12 mouse cellular contexts compared by ENCODE assay signal in the genomic region with DNA sequence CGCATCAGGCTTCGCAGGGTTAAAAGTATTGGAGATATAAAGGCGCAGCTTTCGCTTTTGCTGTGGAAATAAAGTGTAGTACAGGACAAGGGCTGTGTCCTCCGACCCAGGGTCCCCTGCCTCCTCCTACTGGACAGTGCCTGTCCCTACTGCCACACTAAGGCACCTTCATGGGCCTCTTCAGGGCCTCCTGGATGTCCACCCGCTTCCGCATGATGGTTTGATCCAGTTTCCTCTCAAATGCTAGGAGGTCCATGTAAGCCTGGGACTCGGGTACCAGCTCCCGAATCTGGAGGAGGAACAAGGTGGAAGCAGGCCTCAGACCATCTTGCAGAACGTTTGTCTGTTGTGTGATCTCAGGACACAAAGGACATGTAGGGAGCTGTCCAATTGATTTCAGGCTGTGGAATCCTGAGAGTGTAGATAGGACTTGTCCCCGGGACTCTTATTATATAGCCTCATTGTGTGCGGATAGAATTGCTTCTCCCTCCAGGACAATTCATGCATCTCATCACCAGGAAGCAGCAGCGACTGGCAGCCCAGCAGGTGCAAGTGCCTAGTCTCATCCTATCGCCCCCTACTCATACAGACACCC. TPM values are rescaled to one million over a fixed set of nuclear protein-coding genes. Genes with fewer than 3 reads are reported as not detected.
DNase-seq lines count a peak whose midpoint lies in the region; ATAC-seq lines count a peak whose summit lies in the region.
"Had no signal": no experiment of that assay in that cellular context is flagged by ENCODE, and none has a peak within 500 bp of the region (broad histone marks: within the 10 kb centered on the region; RNA-seq: fewer than 3 reads in every experiment).

No protein-coding gene starts in this region.

- H3K4me2 ChIP-seq in limb, embryonic 12.5 days, result no peak overlapping the region
- H3K4me2 ChIP-seq in embryonic facial prominence, embryonic 12.5 days (replicated peaks), result no peak overlapping the region
- H3K4me2 ChIP-seq in hindbrain, embryonic 14.5 days (replicated peaks), result peak overlapping the region; percentile 39
- peak overlapping the region; percentile 48 for H3K4me2 ChIP-seq in neural tube, embryonic 12.5 days (replicated peaks)
- H3K4me2 ChIP-seq: lung, embryonic 15.5 days had no signal

- 71% methylated on average over 14 of the region's 14 CpGs for WGBS in limb, embryonic 12.5 days
- WGBS in limb, embryonic 10.5 days, result 71% methylated on average over 14 of the region's 14 CpGs
- WGBS in embryonic facial prominence, embryonic 12.5 days, result 64% methylated on average over 14 of the region's 14 CpGs
- 42% methylated on average over 14 of the region's 14 CpGs for WGBS in hindbrain, embryonic 14.5 days
- 47% methylated on average over 14 of the region's 14 CpGs for WGBS in neural tube, embryonic 12.5 days

- H3K9me3 ChIP-seq in limb, embryonic 12.5 days, result no peaks in the 10 kb centered on the region
- no peaks in the 10 kb centered on the region for H3K9me3 ChIP-seq in limb, embryonic 10.5 days (replicated peaks)
- no peaks in the 10 kb centered on the region for H3K9me3 ChIP-seq in embryonic facial prominence, embryonic 12.5 days
- no peaks in the 10 kb centered on the region for H3K9me3 ChIP-seq in hindbrain, embryonic 14.5 days (ENCODE audit: control insufficient read depth, low read length)
- H3K9me3 ChIP-seq in neural tube, embryonic 12.5 days, result no peaks in the 10 kb centered on the region
- H3K9me3 ChIP-seq: lung, embryonic 15.5 days had no signal

- H3K4me1 ChIP-seq in limb, embryonic 12.5 days (replicated peaks), result peaks cover 52% of the 10 kb centered on the region
- peaks cover 66% of the 10 kb centered on the region for H3K4me1 ChIP-seq in limb, embryonic 10.5 days
- H3K4me1 ChIP-seq in embryonic facial prominence, embryonic 12.5 days, result peaks cover 44% of the 10 kb centered on the region
- peaks cover 52% of the 10 kb centered on the region for H3K4me1 ChIP-seq in hindbrain, embryonic 14.5 days (replicated peaks; ENCODE audit: control insufficient read depth, insufficient read depth, low read length)
- peaks cover 61% of the 10 kb centered on the region for H3K4me1 ChIP-seq in neural tube, embryonic 12.5 days

- ATAC-seq in limb, embryonic 12.5 days (ENCODE audit: insufficient number of reproducible peaks, insufficient read depth, low FRiP score, low TSS enrichment, low read depth), result no peak
- no peak for ATAC-seq in embryonic facial prominence, embryonic 12.5 days (ENCODE audit: insufficient number of reproducible peaks, insufficient read depth, low FRiP score, low TSS enrichment)
- ATAC-seq in hindbrain, embryonic 14.5 days (ENCODE audit: low FRiP score), result no peak
- ATAC-seq in neural tube, embryonic 12.5 days (ENCODE audit: low FRiP score, low read depth), result peak; percentile 30; the same call in 1 of the 2 replicates

- peaks cover 55% of the 10 kb centered on the region for H3K36me3 ChIP-seq in limb, embryonic 12.5 days
- H3K36me3 ChIP-seq in limb, embryonic 10.5 days, result peaks cover 51% of the 10 kb centered on the region
- H3K36me3 ChIP-seq in embryonic facial prominence, embryonic 12.5 days, result peaks cover 51% of the 10 kb centered on the region
- H3K36me3 ChIP-seq in hindbrain, embryonic 14.5 days (replicated peaks; ENCODE audit: control insufficient read depth, insufficient read depth), result peaks cover 52% of the 10 kb centered on the region
- peaks cover 47% of the 10 kb centered on the region for H3K36me3 ChIP-seq in neural tube, embryonic 12.5 days

- 0 out of 2 replicates have a peak overlapping the region, but pooled peaks have one; percentile 12 for H3K9ac ChIP-seq in limb, embryonic 12.5 days (replicated peaks)
- no peak overlapping the region for H3K9ac ChIP-seq in embryonic facial prominence, embryonic 12.5 days
- H3K9ac ChIP-seq in hindbrain, embryonic 14.5 days, result peak overlapping the region; percentile 37; the same call in 1 of the 2 replicates
- peak overlapping the region; percentile 14 for H3K9ac ChIP-seq in neural tube, embryonic 12.5 days
- H3K9ac ChIP-seq: lung, embryonic 15.5 days had no signal

- H3K27ac ChIP-seq in limb, embryonic 12.5 days, result no peak overlapping the region
- no peak overlapping the region for H3K27ac ChIP-seq in limb, embryonic 10.5 days
- peak overlapping the region; percentile 41 for H3K27ac ChIP-seq in embryonic facial prominence, embryonic 12.5 days
- peak overlapping the region; percentile 83 for H3K27ac ChIP-seq in hindbrain, embryonic 14.5 days
- H3K27ac ChIP-seq in neural tube, embryonic 12.5 days, result peak overlapping the region; percentile 62
- H3K27ac ChIP-seq: lung, embryonic 15.5 days had no signal

- H3K4me3 ChIP-seq in limb, embryonic 12.5 days (replicated peaks), result no peak overlapping the region
- H3K4me3 ChIP-seq in limb, embryonic 10.5 days, result no peak overlapping the region
- no peak overlapping the region for H3K4me3 ChIP-seq in embryonic facial prominence, embryonic 12.5 days
- no peak overlapping the region for H3K4me3 ChIP-seq in hindbrain, embryonic 14.5 days (replicated peaks; ENCODE audit: low read length)
- no peak overlapping the region for H3K4me3 ChIP-seq in neural tube, embryonic 12.5 days
- H3K4me3 ChIP-seq: lung, embryonic 15.5 days had no signal

- peaks cover 43% of the 10 kb centered on the region for H3K27me3 ChIP-seq in limb, embryonic 12.5 days
- peaks cover 85% of the 10 kb centered on the region for H3K27me3 ChIP-seq in limb, embryonic 10.5 days (ENCODE audit: low read depth, poor library complexity, severe bottlenecking)
- H3K27me3 ChIP-seq in embryonic facial prominence, embryonic 12.5 days, result peaks cover 11% of the 10 kb centered on the region; the same call in 1 of the 2 replicates
- H3K27me3 ChIP-seq in hindbrain, embryonic 14.5 days (ENCODE audit: control insufficient read depth, insufficient read depth, low read length), result no peaks in the 10 kb centered on the region
- peaks cover 6% of the 10 kb centered on the region; the same call in 1 of the 2 replicates for H3K27me3 ChIP-seq in neural tube, embryonic 12.5 days (replicated peaks)

- no peak for DNase-seq in limb, embryonic 10.5 days (ENCODE audit: low spot score)
- DNase-seq in hindbrain, embryonic 14.5 days (ENCODE audit: low spot score), result no peak
- no peak for DNase-seq in adrenal gland, postnatal 4 days (ENCODE audit: low spot score in 2 of 2)
- no peak for DNase-seq in cerebellum, postnatal 36 days
- DNase-seq in gastrocnemius, postnatal 25 days, result no peak
- DNase-seq: thymus, postnatal 25 days had no signal

RNA-seq across cellular contexts. Expression of a gene that starts 9.3 kb away (rescaled TPM):
- polyA plus RNA-seq in limb, embryonic 12.5 days (2016; fragmentation: Nextera tagmentation; extraction: Ambion mirVana), result 20.1 and 24.0 TPM in 2 replicates
- 15.1 and 19.0 TPM in 2 replicates for polyA plus RNA-seq in limb, embryonic 10.5 days (2016; fragmentation: Nextera tagmentation; extraction: Ambion mirVana)
- 23.0 and 24.4 TPM in 2 replicates for polyA plus RNA-seq in embryonic facial prominence, embryonic 12.5 days (2016; fragmentation: Nextera tagmentation; extraction: Ambion mirVana)
- polyA plus RNA-seq in hindbrain, embryonic 14.5 days (2014; fragmentation: Nextera tagmentation; extraction: Ambion mirVana), result 14.0 and 14.4 TPM in 2 replicates
- polyA plus RNA-seq in neural tube, embryonic 12.5 days (2016; fragmentation: Nextera tagmentation; extraction: Ambion mirVana), result 19.8 and 21.6 TPM in 2 replicates
- 10 to 100 TPM; 59.1 to 68.4 TPM for total RNA-seq in adrenal gland, postnatal 4 days (2021)
- 1 to 10 TPM; 8.0 to 10.0 TPM for total RNA-seq in gastrocnemius, postnatal 25 days (2021)

RNA-seq across cellular contexts. Expression of a gene that starts 18.6 kb away (rescaled TPM):
- polyA plus RNA-seq in limb, embryonic 12.5 days (2016; fragmentation: Nextera tagmentation; extraction: Ambion mirVana), result 131 and 134 TPM in 2 replicates
- 177 and 197 TPM in 2 replicates for polyA plus RNA-seq in limb, embryonic 10.5 days (2016; fragmentation: Nextera tagmentation; extraction: Ambion mirVana)
- polyA plus RNA-seq in embryonic facial prominence, embryonic 12.5 days (2016; fragmentation: Nextera tagmentation; extraction: Ambion mirVana), result 126 and 128 TPM in 2 replicates
- 72.3 and 87.2 TPM in 2 replicates for polyA plus RNA-seq in hindbrain, embryonic 14.5 days (2014; fragmentation: Nextera tagmentation; extraction: Ambion mirVana)
- 114 and 123 TPM in 2 replicates for polyA plus RNA-seq in neural tube, embryonic 12.5 days (2016; fragmentation: Nextera tagmentation; extraction: Ambion mirVana)
- total RNA-seq in adrenal gland, postnatal 4 days (2021), result 10 to 100 TPM; 54.7 to 59.8 TPM
- 10 to 100 TPM; 88.0 to 97.0 TPM for total RNA-seq in gastrocnemius, postnatal 25 days (2021)

RNA-seq across cellular contexts. Expression of a gene that starts 28.3 kb away (rescaled TPM):
- polyA plus RNA-seq in limb, embryonic 12.5 days (2016; fragmentation: Nextera tagmentation; extraction: Ambion mirVana), result 68.5 and 72.6 TPM in 2 replicates
- polyA plus RNA-seq in limb, embryonic 10.5 days (2016; fragmentation: Nextera tagmentation; extraction: Ambion mirVana), result 21.5 and 34.3 TPM in 2 replicates
- 73.5 and 74.7 TPM in 2 replicates for polyA plus RNA-seq in embryonic facial prominence, embryonic 12.5 days (2016; fragmentation: Nextera tagmentation; extraction: Ambion mirVana)
- 149 and 171 TPM in 2 replicates for polyA plus RNA-seq in hindbrain, embryonic 14.5 days (2014; fragmentation: Nextera tagmentation; extraction: Ambion mirVana)
- polyA plus RNA-seq in neural tube, embryonic 12.5 days (2016; fragmentation: Nextera tagmentation; extraction: Ambion mirVana), result 82.2 and 90.6 TPM in 2 replicates
- total RNA-seq in adrenal gland, postnatal 4 days (2021), result 10 to 100 TPM; 27.9 to 30.6 TPM
- 100 to 1,000 TPM; 125 to 163 TPM for total RNA-seq in gastrocnemius, postnatal 25 days (2021)

RNA-seq across cellular contexts. Expression of a gene that starts 39.3 kb away (rescaled TPM):
- 0.06 and 0.19 TPM in 2 replicates for polyA plus RNA-seq in limb, embryonic 12.5 days (2016; fragmentation: Nextera tagmentation; extraction: Ambion mirVana)
- 0.05 TPM in 1 of 2 replicates, not detected in the other for polyA plus RNA-seq in limb, embryonic 10.5 days (2016; fragmentation: Nextera tagmentation; extraction: Ambion mirVana)
- 0.10 TPM in 1 of 2 replicates, not detected in the other for polyA plus RNA-seq in embryonic facial prominence, embryonic 12.5 days (2016; fragmentation: Nextera tagmentation; extraction: Ambion mirVana)
- 0.10 and 0.19 TPM in 2 replicates for polyA plus RNA-seq in hindbrain, embryonic 14.5 days (2014; fragmentation: Nextera tagmentation; extraction: Ambion mirVana)
- 0.15 and 0.20 TPM in 2 replicates for polyA plus RNA-seq in neural tube, embryonic 12.5 days (2016; fragmentation: Nextera tagmentation; extraction: Ambion mirVana)
- total RNA-seq in adrenal gland, postnatal 4 days (2021), result under 1 TPM in 1 of 2 experiments, not detected in 1; 0.11 TPM
- total RNA-seq in gastrocnemius, postnatal 25 days (2021), result not detected
- total RNA-seq: adrenal gland, adult 18-20 months; heart, postnatal 36 days had no signal
- polyA plus RNA-seq: lung, embryonic 15.5 days had no signal

RNA-seq across cellular contexts. Expression of a gene that starts 55.1 kb away (rescaled TPM):
- 0.72 and 1.1 TPM in 2 replicates for polyA plus RNA-seq in limb, embryonic 12.5 days (2016; fragmentation: Nextera tagmentation; extraction: Ambion mirVana)
- polyA plus RNA-seq in limb, embryonic 10.5 days (2016; fragmentation: Nextera tagmentation; extraction: Ambion mirVana), result 0.13 and 0.15 TPM in 2 replicates
- 0.33 and 1.1 TPM in 2 replicates for polyA plus RNA-seq in embryonic facial prominence, embryonic 12.5 days (2016; fragmentation: Nextera tagmentation; extraction: Ambion mirVana)
- 0.22 and 0.23 TPM in 2 replicates for polyA plus RNA-seq in hindbrain, embryonic 14.5 days (2014; fragmentation: Nextera tagmentation; extraction: Ambion mirVana)
- polyA plus RNA-seq in neural tube, embryonic 12.5 days (2016; fragmentation: Nextera tagmentation; extraction: Ambion mirVana), result 0.37 and 0.82 TPM in 2 replicates
- total RNA-seq in adrenal gland, postnatal 4 days (2021), result 1 to 10 TPM; 2.6 to 3.0 TPM
- total RNA-seq in gastrocnemius, postnatal 25 days (2021), result 10 to 100 TPM; 33.2 to 66.7 TPM

Comparison
In these comparisons a context has a peak if more than half of its experiments do, and no peak if none do; other contexts are left out.
1. H3K27ac ChIP-seq: peak in embryonic facial prominence, embryonic 12.5 days (single experiment), hindbrain, embryonic 14.5 days (single experiment) and neural tube, embryonic 12.5 days (single experiment); none in limb, embryonic 12.5 days (single experiment) and limb, embryonic 10.5 days (single experiment).
2. H3K4me2 ChIP-seq: peak in hindbrain, embryonic 14.5 days (single experiment) and neural tube, embryonic 12.5 days (single experiment); none in limb, embryonic 12.5 days (single experiment) and embryonic facial prominence, embryonic 12.5 days (single experiment).